Mouse (Mus musculus): ENCODE measurements around the gene E2f8.

GRCm38 (mm10) chr7:48838434-48838833 lies 43.0 kb downstream of the E2f8 start:
- TF ChIP-seq ZNF384 (IDR thresholded peaks at IDR 0.05; ENCODE audit: low read depth, low read length) (no peak), CHD2 (IDR thresholded peaks at IDR 0.05; ENCODE audit: low read depth, low read length) (no peak), HCFC1 (IDR thresholded peaks at IDR 0.05; ENCODE audit: borderline replicate concordance, insufficient read depth, low read length) (no peak), MAFK (IDR thresholded peaks at IDR 0.05; ENCODE audit: insufficient read depth, low read depth, low read length) (no peak), ZC3H11A (IDR thresholded peaks at IDR 0.05; ENCODE audit: borderline replicate concordance, low read depth, low read length) (no peak)
